Mouse (Mus musculus): ENCODE measurements around the gene Acer3.

The Acer3 gene

GRCm38 (mm10) chr7:98321083-98321482 is at the start of gene Acer3:
TSS of gene Acer3 (minus strand) at chr7:98321208.
- DNase-seq (ENCODE audit: low spot score) = no peak

GRCm38 (mm10) chr7:98369762-98370369 is 48.9 kb upstream of the Acer3 start:
- no peak for DNase-seq (ENCODE audit: low spot score)

- DNase-seq (ENCODE audit: low spot score) = no peak
Observed at GRCm38 (mm10) chr7:98361662-98362061, 40.7 kb upstream of the Acer3 start.

- peak; percentile 94 for DNase-seq (ENCODE audit: low spot score)
Observed at GRCm38 (mm10) chr7:98361063-98361652, 40.1 kb upstream of the Acer3 start, which contains the start of gene Tsku. TSS of gene Tsku (minus strand) at chr7:98361328.

- no peak for DNase-seq (ENCODE audit: low spot score)
Observed at GRCm38 (mm10) chr7:98360621-98360990, 39.6 kb upstream of the Acer3 start.

- DNase-seq (ENCODE audit: low spot score) = peak; percentile 72
Observed at GRCm38 (mm10) chr7:98359951-98360620, 39.1 kb upstream of the Acer3 start.

GRCm38 (mm10) chr7:98358016-98358415 is 37.0 kb upstream of the Acer3 start:
- no peak for DNase-seq (ENCODE audit: low spot score)

- no peak for DNase-seq (ENCODE audit: low spot score)
Observed at GRCm38 (mm10) chr7:98357324-98357723, 36.3 kb upstream of the Acer3 start.

GRCm38 (mm10) chr7:98354921-98355310 is 33.9 kb upstream of the Acer3 start:
- no peak for DNase-seq (ENCODE audit: low spot score)

- DNase-seq (ENCODE audit: low spot score) = no peak
Observed at GRCm38 (mm10) chr7:98354160-98354920, 33.3 kb upstream of the Acer3 start.

GRCm38 (mm10) chr7:98353616-98354015 is 32.6 kb upstream of the Acer3 start:
- DNase-seq (ENCODE audit: low spot score) = no peak

GRCm38 (mm10) chr7:98351523-98351922 is 30.5 kb upstream of the Acer3 start:
- DNase-seq (ENCODE audit: low spot score) = no peak

- no peak for DNase-seq (ENCODE audit: low spot score)
Observed at GRCm38 (mm10) chr7:98349821-98350220, 28.8 kb upstream of the Acer3 start.

- DNase-seq (ENCODE audit: low spot score) = peak; percentile 92
Observed at GRCm38 (mm10) chr7:98349096-98349495, 28.1 kb upstream of the Acer3 start.

- peak; percentile 74 for DNase-seq (ENCODE audit: low spot score)
Observed at GRCm38 (mm10) chr7:98348043-98348442, 27.0 kb upstream of the Acer3 start.

GRCm38 (mm10) chr7:98347471-98347870 is 26.5 kb upstream of the Acer3 start:
- DNase-seq (ENCODE audit: low spot score) = no peak

- DNase-seq (ENCODE audit: low spot score) = no peak
Observed at GRCm38 (mm10) chr7:98345036-98345435, 24.0 kb upstream of the Acer3 start.

- DNase-seq (ENCODE audit: low spot score) = peak; percentile 55
Observed at GRCm38 (mm10) chr7:98344361-98344760, 23.4 kb upstream of the Acer3 start.

- DNase-seq (ENCODE audit: low spot score) = no peak
Observed at GRCm38 (mm10) chr7:98342249-98342648, 21.2 kb upstream of the Acer3 start.

GRCm38 (mm10) chr7:98341475-98341874 is 20.5 kb upstream of the Acer3 start:
- DNase-seq (ENCODE audit: low spot score) = peak; percentile 90

GRCm38 (mm10) chr7:98340343-98340742 is 19.3 kb upstream of the Acer3 start:
- DNase-seq (ENCODE audit: low spot score) = no peak

GRCm38 (mm10) chr7:98333987-98334386 is 13.0 kb upstream of the Acer3 start:
- no peak for DNase-seq (ENCODE audit: low spot score)

GRCm38 (mm10) chr7:98333507-98333906 is 12.5 kb upstream of the Acer3 start:
- DNase-seq (ENCODE audit: low spot score) = no peak
